Mouse (Mus musculus) neural tube, embryonic 14.5 days (tissue): Measurements from ENCODE around the gene Ttpal. TPM values are rescaled to one million over a fixed set of nuclear protein-coding genes. Genes with fewer than 3 reads are reported as not detected.
"Not testable (repeated sequence)": the region's sequence is repeated elsewhere in the genome, so short reads cannot be mapped to it uniquely, and the experiment has no call there.

Experiments used
- ATAC-seq: fragments of 200-750 bp; cut with Nextera tagmentation; 2 replicates; pipeline ENCODE4 v1.8.0; 2017; ENCODE audit warnings: low read depth, mild to moderate bottlenecking, moderate TSS enrichment, moderate library complexity
- H3K27ac ChIP-seq: fragments of 300-500 bp; sonication (generic); 2 replicates; pipeline ENCODE4 v1.5.1; 2014; ENCODE audit warnings: low read depth, mild to moderate bottlenecking, control low read depth, low read length, moderate library complexity, mixed read lengths
- H3K27me3 ChIP-seq: fragments of 300-500 bp; sonication (generic); 2 replicates; pipeline ENCODE4 v1.6.1; 2014; ENCODE audit warnings: low read length; ENCODE audit not compliant: control insufficient read depth, insufficient read depth
- H3K36me3 ChIP-seq: fragments of 300-500 bp; sonication (generic); 2 replicates; pipeline ENCODE4 v1.6.1; 2014; ENCODE audit warnings: low read length, mixed read lengths; ENCODE audit not compliant: control insufficient read depth, insufficient read depth
- H3K4me1 ChIP-seq: fragments of 300-500 bp; sonication (generic); 2 replicates; pipeline ENCODE4 v1.6.1; 2014; ENCODE audit warnings: low read length; ENCODE audit not compliant: control insufficient read depth, insufficient read depth
- H3K4me2 ChIP-seq: fragments of 300-500 bp; sonication (generic); 2 replicates; pipeline ENCODE4 v1.6.1; 2014; ENCODE audit warnings: mild to moderate bottlenecking, low read depth, low read length, control low read depth
- H3K4me3 ChIP-seq: fragments of 300-500 bp; sonication (generic); 2 replicates; pipeline ENCODE4 v1.5.1; 2014; ENCODE audit warnings: low read depth, low read length, control low read depth, mixed read lengths
- H3K9ac ChIP-seq: fragments of 300-500 bp; sonication (generic); replicated peaks from 2 replicates; pipeline ENCODE4 v1.6.1; 2014; ENCODE audit warnings: low read depth, mild to moderate bottlenecking, control low read depth, low read length, mixed read lengths
- H3K9me3 ChIP-seq: fragments of 300-500 bp; sonication (generic); 2 replicates; pipeline ENCODE4 v1.6.1; 2016; ENCODE audit warnings: low read length; ENCODE audit not compliant: control insufficient read depth
- WGBS: fragments of 180-500 bp; shearing (Covaris S2); extraction: QIAGEN DNeasy Blood & Tissue Kit; methylation state at CpG from one replicate; pipeline ENCODE4 v1.1.7; 2014; 5-methylcytosine and 5-hydroxymethylcytosine counted together
- polyA plus RNA-seq: library from polyadenylated mRNA; unstranded; fragments of >200 nt; fragmentation: Nextera tagmentation; extraction: Ambion mirVana; gene quantifications from 2 replicates; pipeline ENCODE4 v1.2.1, GENCODE M21; 2014

Ttpal gene
- polyA plus RNA-seq, 1 experiment from 2014 or later: 45.5 TPM

- Histone ChIP-seq H3K4me2 (peak within 1 kb of the TSS; percentile 61), H3K9me3 (no peaks in the 10 kb centered on the region; the same call in 1 of the 2 replicates), H3K4me1 (peaks cover 22% of the 10 kb centered on the region; the same call in 1 of the 2 replicates), H3K27me3 (no peaks in the 10 kb centered on the region), H3K36me3 (no peaks in the 10 kb centered on the region), H3K9ac (peak within 1 kb of the TSS; percentile 96), H3K27ac (peak within 1 kb of the TSS; percentile 99), H3K4me3 (peak within 1 kb of the TSS; percentile 96)
- ATAC-seq: peak; percentile 98
- under 1% methylated on average over 70 of the region's 74 CpGs for WGBS
Observed at GRCm38 (mm10) chr2:163644575-163645385, 42.7 kb downstream of the Ttpal start, which contains the start of gene Serinc3. Gene Serinc3 (minus strand): TSS chr2:163645131.

GRCm38 (mm10) chr2:163645700-163646460, 43.8 kb downstream of the Ttpal start:
- H3K4me3 ChIP-seq: no peak overlapping the region
- no peak overlapping the region for H3K9ac ChIP-seq
- H3K9me3 ChIP-seq: no peaks in the 10 kb centered on the region; the same call in 1 of the 2 replicates
- no peaks in the 10 kb centered on the region for H3K27me3 ChIP-seq
- WGBS: 84% methylated on average over 11 of the region's 11 CpGs
- ATAC-seq: no peak; the same call in 1 of the 2 replicates
- 0 out of 2 replicates have a peak overlapping the region, but pooled peaks have one; percentile 99 for H3K27ac ChIP-seq
- no peak overlapping the region for H3K4me2 ChIP-seq
- H3K36me3 ChIP-seq: no peaks in the 10 kb centered on the region
- peaks cover 22% of the 10 kb centered on the region; the same call in 1 of the 2 replicates for H3K4me1 ChIP-seq

GRCm38 (mm10) chr2:163646461-163647080, 44.5 kb downstream of the Ttpal start:
- Histone ChIP-seq H3K4me1 (peaks cover 22% of the 10 kb centered on the region; the same call in 1 of the 2 replicates), H3K36me3 (no peaks in the 10 kb centered on the region), H3K27me3 (no peaks in the 10 kb centered on the region), H3K27ac (no peak overlapping the region), H3K9ac (no peak overlapping the region), H3K4me2 (no peak overlapping the region), H3K4me3 (no peak overlapping the region), H3K9me3 (no peaks in the 10 kb centered on the region; the same call in 1 of the 2 replicates)
- WGBS: 92% methylated on average over 5 of the region's 5 CpGs
- ATAC-seq: no peak

- WGBS: 97% methylated on average over 6 of the region's 12 CpGs
Observed at GRCm38 (mm10) chr2:163655699-163656098, 53.6 kb downstream of the Ttpal start.

GRCm38 (mm10) chr2:163657486-163657885, 55.4 kb downstream of the Ttpal start:
- 86% methylated on average over 2 of the region's 2 CpGs for WGBS
- Histone ChIP-seq H3K4me1 (peaks cover 11% of the 10 kb centered on the region), H3K4me2 (peak overlapping the region; percentile 56), H3K36me3 (no peaks in the 10 kb centered on the region), H3K27me3 (no peaks in the 10 kb centered on the region), H3K9ac (no peak overlapping the region), H3K9me3 (no peaks in the 10 kb centered on the region), H3K4me3 (no peak overlapping the region), H3K27ac (no peak overlapping the region)
- no peak for ATAC-seq

More at GRCm38 (mm10) chr2:163655699-163656098, 53.6 kb downstream of the Ttpal start:
- H3K36me3 ChIP-seq, H3K27ac ChIP-seq, H3K4me1 ChIP-seq, H3K9me3 ChIP-seq, H3K4me2 ChIP-seq, H3K9ac ChIP-seq, H3K4me3 ChIP-seq, H3K27me3 ChIP-seq, ATAC-seq: not testable (repeated sequence)

GRCm38 (mm10) chr2:163657975-163658886, 56.1 kb downstream of the Ttpal start, which contains the start of gene Pkig:
Gene Pkig (plus strand): TSS chr2:163658386.
- ATAC-seq: peak; percentile 92
- peak within 1 kb of the TSS; percentile 56 for H3K4me2 ChIP-seq
- H3K9ac ChIP-seq: peak within 1 kb of the TSS; percentile 65
- H3K4me3 ChIP-seq: peak within 1 kb of the TSS; percentile 77
- peaks cover 11% of the 10 kb centered on the region for H3K4me1 ChIP-seq
- under 1% methylated on average over 70 of the region's 71 CpGs for WGBS
- H3K27me3 ChIP-seq: no peaks in the 10 kb centered on the region
- H3K27ac ChIP-seq: peak within 1 kb of the TSS; percentile 66
- H3K36me3 ChIP-seq: no peaks in the 10 kb centered on the region
- no peaks in the 10 kb centered on the region for H3K9me3 ChIP-seq

- H3K9me3 ChIP-seq: no peaks in the 10 kb centered on the region
- peak overlapping the region; percentile 77 for H3K4me3 ChIP-seq
- peak overlapping the region; percentile 56 for H3K4me2 ChIP-seq
- ATAC-seq: no peak
- no peaks in the 10 kb centered on the region for H3K27me3 ChIP-seq
- H3K36me3 ChIP-seq: no peaks in the 10 kb centered on the region
- 0 out of 2 replicates have a peak overlapping the region, but pooled peaks have one; percentile 65 for H3K9ac ChIP-seq
- under 1% methylated on average over 8 of the region's 8 CpGs for WGBS
- H3K4me1 ChIP-seq: peaks cover 11% of the 10 kb centered on the region
- no peak overlapping the region for H3K27ac ChIP-seq
Observed at GRCm38 (mm10) chr2:163658941-163659340, 56.8 kb downstream of the Ttpal start.

- H3K9ac ChIP-seq: no peak overlapping the region
- H3K27me3 ChIP-seq: no peaks in the 10 kb centered on the region
- no peak overlapping the region for H3K4me3 ChIP-seq
- 82% methylated on average over 12 of the region's 12 CpGs for WGBS
- no peak for ATAC-seq
- H3K9me3 ChIP-seq: no peaks in the 10 kb centered on the region
- peaks cover 11% of the 10 kb centered on the region for H3K4me1 ChIP-seq
- H3K27ac ChIP-seq: no peak overlapping the region
- H3K4me2 ChIP-seq: peak overlapping the region; percentile 56
- no peaks in the 10 kb centered on the region for H3K36me3 ChIP-seq
Observed at GRCm38 (mm10) chr2:163659431-163659830, 57.3 kb downstream of the Ttpal start.
